Mouse (Mus musculus): ENCODE measurements around the gene Zfp239. TPM values are rescaled to one million over a fixed set of nuclear protein-coding genes. Genes with fewer than 3 reads are reported as not detected.

Zfp239 gene
- polyA plus RNA-seq, 1 experiment from 2014 or later: 6.8 TPM

DNA sequence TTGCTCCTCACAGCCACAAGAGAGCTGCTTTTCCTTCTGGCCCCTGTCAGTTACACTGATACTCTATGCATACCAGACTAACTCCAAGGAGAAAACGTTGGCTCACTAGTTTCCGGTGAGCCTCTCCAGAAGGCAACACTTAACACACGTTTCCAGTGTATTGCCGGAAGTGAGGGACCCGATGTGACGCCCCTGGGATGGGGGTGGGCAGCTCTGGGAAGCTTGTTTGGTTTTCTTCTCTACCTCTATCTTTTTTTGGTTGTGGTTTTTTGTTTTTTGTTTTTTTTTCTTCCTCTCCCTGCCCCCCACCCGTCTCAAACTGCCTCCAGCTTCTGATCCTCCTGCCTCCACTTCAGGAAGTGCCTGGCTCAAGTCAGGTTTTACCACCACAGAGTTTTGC, 20.1 kb downstream of the Zfp239 start:
- 76% methylated on average over 7 of the region's 7 CpGs for WGBS

DNA sequence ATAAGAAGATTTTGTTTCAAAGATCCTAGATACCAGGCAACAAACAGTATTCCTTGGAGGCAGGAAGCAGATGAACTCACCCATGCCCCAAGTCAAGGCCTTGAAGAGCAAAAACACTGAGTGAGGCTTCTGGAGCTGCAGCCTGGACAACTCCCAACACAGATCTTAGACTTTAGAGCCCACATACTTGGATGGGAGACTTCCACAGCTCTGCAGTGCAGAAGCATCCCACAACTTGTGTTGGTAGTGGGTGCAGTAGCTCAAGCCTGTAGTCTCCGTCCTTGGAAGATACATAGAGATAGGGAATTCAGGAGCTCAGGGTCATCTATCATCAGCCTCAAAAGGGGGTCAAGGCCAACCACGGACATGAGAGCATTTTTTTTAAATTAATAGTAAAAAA, 24.0 kb downstream of the Zfp239 start:
- Histone ChIP-seq H3K9ac (ENCODE audit: low read length) (no peak overlapping the region), H3K4me3 (ENCODE audit: low read depth, low read length) (no peak overlapping the region), H3K4me1 (replicated peaks; ENCODE audit: control insufficient read depth, insufficient read depth, low read length) (no peaks in the 10 kb centered on the region), H3K9me3 (ENCODE audit: control insufficient read depth, low read length) (no peaks in the 10 kb centered on the region), H3K4me2 (ENCODE audit: low read length) (no peak overlapping the region), H3K27ac (ENCODE audit: low read depth) (no peak overlapping the region), H3K27me3 (replicated peaks; ENCODE audit: control insufficient read depth, insufficient read depth, low read length) (no peaks in the 10 kb centered on the region), H3K36me3 (ENCODE audit: control insufficient read depth, insufficient read depth, low read length) (no peaks in the 10 kb centered on the region)
- DNase-seq (ENCODE audit: low spot score): no peak
- 77% methylated on average over 2 of the region's 2 CpGs for WGBS
- ATAC-seq (replicated peaks; ENCODE audit: low FRiP score, low TSS enrichment, low read depth): no peak

More for the DNA sequence above, 20.1 kb downstream of the Zfp239 start:
- H3K36me3 ChIP-seq (ENCODE audit: control insufficient read depth, insufficient read depth, low read length): no peaks in the 10 kb centered on the region
- peaks cover 6% of the 10 kb centered on the region; the same call in 1 of the 2 replicates for H3K4me1 ChIP-seq (replicated peaks; ENCODE audit: control insufficient read depth, insufficient read depth, low read length)
- H3K27ac ChIP-seq (ENCODE audit: low read depth): no peak overlapping the region
- H3K9me3 ChIP-seq (ENCODE audit: control insufficient read depth, low read length): no peaks in the 10 kb centered on the region
- H3K4me3 ChIP-seq (ENCODE audit: low read depth, low read length): no peak overlapping the region
- no peak overlapping the region for H3K9ac ChIP-seq (ENCODE audit: low read length)
- no peak overlapping the region for H3K4me2 ChIP-seq (ENCODE audit: low read length)
- H3K27me3 ChIP-seq (replicated peaks; ENCODE audit: control insufficient read depth, insufficient read depth, low read length): no peaks in the 10 kb centered on the region
- DNase-seq (ENCODE audit: low spot score): no peak
- no peak for ATAC-seq (replicated peaks; ENCODE audit: low FRiP score, low TSS enrichment, low read depth)

- no peaks in the 10 kb centered on the region for H3K27me3 ChIP-seq (replicated peaks; ENCODE audit: control insufficient read depth, insufficient read depth, low read length)
- H3K4me2 ChIP-seq (ENCODE audit: low read length): no peak overlapping the region
- H3K9ac ChIP-seq (ENCODE audit: low read length): no peak overlapping the region
- no peak overlapping the region for H3K4me3 ChIP-seq (ENCODE audit: low read depth, low read length)
- DNase-seq (ENCODE audit: low spot score) (no peak), ATAC-seq (replicated peaks; ENCODE audit: low FRiP score, low TSS enrichment, low read depth) (no peak)
- no peaks in the 10 kb centered on the region for H3K36me3 ChIP-seq (ENCODE audit: control insufficient read depth, insufficient read depth, low read length)
- no peaks in the 10 kb centered on the region for H3K4me1 ChIP-seq (replicated peaks; ENCODE audit: control insufficient read depth, insufficient read depth, low read length)
- no peaks in the 10 kb centered on the region for H3K9me3 ChIP-seq (ENCODE audit: control insufficient read depth, low read length)
- no peak overlapping the region for H3K27ac ChIP-seq (ENCODE audit: low read depth)
- WGBS: 39% methylated on average over 1 of the region's 1 CpGs
These were observed 26.1 kb downstream of the Zfp239 start for GRCm38 (mm10) chr6:117888032-117888431.

GRCm38 (mm10) chr6:117888642-117889096, 26.8 kb downstream of the Zfp239 start:
- no peak overlapping the region for H3K27ac ChIP-seq (ENCODE audit: low read depth)
- WGBS: 67% methylated on average over 2 of the region's 2 CpGs
- no peaks in the 10 kb centered on the region for H3K36me3 ChIP-seq (ENCODE audit: control insufficient read depth, insufficient read depth, low read length)
- ATAC-seq (replicated peaks; ENCODE audit: low FRiP score, low TSS enrichment, low read depth): no peak
- no peak overlapping the region for H3K4me3 ChIP-seq (ENCODE audit: low read depth, low read length)
- H3K4me2 ChIP-seq (ENCODE audit: low read length): no peak overlapping the region
- H3K27me3 ChIP-seq (replicated peaks; ENCODE audit: control insufficient read depth, insufficient read depth, low read length): no peaks in the 10 kb centered on the region
- H3K9ac ChIP-seq (ENCODE audit: low read length): no peak overlapping the region
- no peaks in the 10 kb centered on the region for H3K4me1 ChIP-seq (replicated peaks; ENCODE audit: control insufficient read depth, insufficient read depth, low read length)
- H3K9me3 ChIP-seq (ENCODE audit: control insufficient read depth, low read length): no peaks in the 10 kb centered on the region
- no peak for DNase-seq (ENCODE audit: low spot score)

- 82% methylated on average over 6 of the region's 6 CpGs for WGBS
- Histone ChIP-seq H3K9ac (ENCODE audit: low read length) (no peak overlapping the region), H3K4me2 (ENCODE audit: low read length) (no peak overlapping the region), H3K27me3 (replicated peaks; ENCODE audit: control insufficient read depth, insufficient read depth, low read length) (no peaks in the 10 kb centered on the region), H3K36me3 (ENCODE audit: control insufficient read depth, insufficient read depth, low read length) (no peaks in the 10 kb centered on the region), H3K4me3 (ENCODE audit: low read depth, low read length) (no peak overlapping the region), H3K9me3 (ENCODE audit: control insufficient read depth, low read length) (no peaks in the 10 kb centered on the region), H3K27ac (ENCODE audit: low read depth) (no peak overlapping the region), H3K4me1 (replicated peaks; ENCODE audit: control insufficient read depth, insufficient read depth, low read length) (no peaks in the 10 kb centered on the region)
- DNase-seq (ENCODE audit: low spot score): no peak
- ATAC-seq (replicated peaks; ENCODE audit: low FRiP score, low TSS enrichment, low read depth): no peak
These were observed 28.4 kb downstream of the Zfp239 start for GRCm38 (mm10) chr6:117890257-117890656.

- ATAC-seq (replicated peaks; ENCODE audit: low FRiP score, low TSS enrichment, low read depth) (no peak; the same call in 1 of the 2 replicates), DNase-seq (ENCODE audit: low spot score) (no peak)
- Histone ChIP-seq H3K9ac (ENCODE audit: low read length) (no peak overlapping the region), H3K4me2 (ENCODE audit: low read length) (peak overlapping the region; percentile 0; the same call in 1 of the 2 replicates), H3K27ac (ENCODE audit: low read depth) (no peak overlapping the region), H3K4me1 (replicated peaks; ENCODE audit: control insufficient read depth, insufficient read depth, low read length) (no peaks in the 10 kb centered on the region), H3K9me3 (ENCODE audit: control insufficient read depth, low read length) (no peaks in the 10 kb centered on the region), H3K36me3 (ENCODE audit: control insufficient read depth, insufficient read depth, low read length) (no peaks in the 10 kb centered on the region), H3K27me3 (replicated peaks; ENCODE audit: control insufficient read depth, insufficient read depth, low read length) (no peaks in the 10 kb centered on the region), H3K4me3 (ENCODE audit: low read depth, low read length) (no peak overlapping the region)
- WGBS: 46% methylated on average over 14 of the region's 14 CpGs
These were observed 29.7 kb downstream of the Zfp239 start for GRCm38 (mm10) chr6:117891369-117892160.

DNA sequence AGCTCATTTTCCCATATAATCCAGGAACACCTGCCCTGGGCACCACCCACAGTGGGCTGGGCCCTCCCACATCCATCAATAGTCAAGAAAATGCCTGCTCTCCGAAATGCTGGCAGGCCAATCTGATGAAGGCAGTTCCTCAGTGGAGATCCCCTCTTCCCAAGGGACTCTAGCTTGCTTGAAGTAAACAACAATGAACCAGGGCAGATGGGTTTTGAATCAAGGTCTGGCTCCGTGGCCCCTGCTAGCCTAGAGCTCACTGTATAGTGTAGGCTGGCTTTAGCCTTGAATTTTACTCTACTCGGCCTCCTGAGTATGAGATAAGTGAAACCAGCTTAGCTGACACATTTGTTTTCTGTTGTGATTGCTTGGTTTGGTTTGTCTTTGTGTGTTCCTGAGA, 30.5 kb downstream of the Zfp239 start:
- Histone ChIP-seq H3K9ac (ENCODE audit: low read length) (no peak overlapping the region), H3K4me2 (ENCODE audit: low read length) (no peak overlapping the region), H3K27ac (ENCODE audit: low read depth) (no peak overlapping the region), H3K4me3 (ENCODE audit: low read depth, low read length) (no peak overlapping the region), H3K9me3 (ENCODE audit: control insufficient read depth, low read length) (no peaks in the 10 kb centered on the region), H3K27me3 (replicated peaks; ENCODE audit: control insufficient read depth, insufficient read depth, low read length) (no peaks in the 10 kb centered on the region), H3K36me3 (ENCODE audit: control insufficient read depth, insufficient read depth, low read length) (no peaks in the 10 kb centered on the region), H3K4me1 (replicated peaks; ENCODE audit: control insufficient read depth, insufficient read depth, low read length) (no peaks in the 10 kb centered on the region)
- ATAC-seq (replicated peaks; ENCODE audit: low FRiP score, low TSS enrichment, low read depth): no peak
- 72% methylated on average over 3 of the region's 3 CpGs for WGBS
- DNase-seq (ENCODE audit: low spot score): no peak

GRCm38 (mm10) chr6:117893435-117893834, 31.5 kb downstream of the Zfp239 start:
- no peaks in the 10 kb centered on the region for H3K36me3 ChIP-seq (ENCODE audit: control insufficient read depth, insufficient read depth, low read length)
- H3K4me3 ChIP-seq (ENCODE audit: low read depth, low read length): no peak overlapping the region
- DNase-seq (ENCODE audit: low spot score) (no peak), ATAC-seq (replicated peaks; ENCODE audit: low FRiP score, low TSS enrichment, low read depth) (no peak)
- H3K27me3 ChIP-seq (replicated peaks; ENCODE audit: control insufficient read depth, insufficient read depth, low read length): no peaks in the 10 kb centered on the region
- WGBS: 87% methylated on average over 2 of the region's 2 CpGs
- no peak overlapping the region for H3K27ac ChIP-seq (ENCODE audit: low read depth)
- no peaks in the 10 kb centered on the region for H3K4me1 ChIP-seq (replicated peaks; ENCODE audit: control insufficient read depth, insufficient read depth, low read length)
- H3K9ac ChIP-seq (ENCODE audit: low read length): no peak overlapping the region
- H3K9me3 ChIP-seq (ENCODE audit: control insufficient read depth, low read length): no peaks in the 10 kb centered on the region
- H3K4me2 ChIP-seq (ENCODE audit: low read length): no peak overlapping the region

- no peak overlapping the region for H3K4me3 ChIP-seq (ENCODE audit: low read depth, low read length)
- DNase-seq (ENCODE audit: low spot score) (no peak), ATAC-seq (replicated peaks; ENCODE audit: low FRiP score, low TSS enrichment, low read depth) (no peak)
- H3K27me3 ChIP-seq (replicated peaks; ENCODE audit: control insufficient read depth, insufficient read depth, low read length): no peaks in the 10 kb centered on the region
- H3K9ac ChIP-seq (ENCODE audit: low read length): no peak overlapping the region
- 65% methylated on average over 5 of the region's 5 CpGs for WGBS
- H3K36me3 ChIP-seq (ENCODE audit: control insufficient read depth, insufficient read depth, low read length): no peaks in the 10 kb centered on the region
- no peak overlapping the region for H3K27ac ChIP-seq (ENCODE audit: low read depth)
- no peaks in the 10 kb centered on the region for H3K9me3 ChIP-seq (ENCODE audit: control insufficient read depth, low read length)
- no peaks in the 10 kb centered on the region for H3K4me1 ChIP-seq (replicated peaks; ENCODE audit: control insufficient read depth, insufficient read depth, low read length)
- H3K4me2 ChIP-seq (ENCODE audit: low read length): no peak overlapping the region
These were observed 35.9 kb downstream of the Zfp239 start for GRCm38 (mm10) chr6:117897800-117898199.

All from intestine, embryonic 14.5 days (tissue).